Mouse (Mus musculus) heart, postnatal 0 days (tissue): Measurements from ENCODE around the gene Dguok. TPM values are rescaled to one million over a fixed set of nuclear protein-coding genes. Genes with fewer than 3 reads are reported as not detected.
A peak's percentile ranks its signal among the peaks of the same experiment; 100 is the strongest.

Source experiments
- ATAC-seq: fragments of 200-750 bp; cut with Nextera tagmentation; 2 replicates; pipeline ENCODE4 v1.8.0; 2017; ENCODE audit warnings: low read depth, moderate number of reproducible peaks, moderate library complexity; ENCODE audit not compliant: insufficient read depth
- DNase-seq: peaks from one replicate; pipeline ENCODE4 v3.0.0-alpha.2; 2016; ENCODE audit warnings: low spot score
- H3K27ac ChIP-seq: fragments of 300-500 bp; sonication (generic); 2 replicates; pipeline ENCODE4 v1.5.1; 2014; ENCODE audit warnings: low read depth, mild to moderate bottlenecking
- H3K27me3 ChIP-seq: fragments of 300-500 bp; sonication (generic); 2 replicates; pipeline ENCODE4 v1.6.1; 2014; ENCODE audit warnings: low read length, mixed read lengths; ENCODE audit not compliant: control insufficient read depth, insufficient read depth
- H3K36me3 ChIP-seq: fragments of 300-500 bp; sonication (generic); replicated peaks from 2 replicates; pipeline ENCODE4 v1.6.1; 2014; ENCODE audit warnings: low read length, mixed read lengths; ENCODE audit not compliant: control insufficient read depth, insufficient read depth
- H3K4me1 ChIP-seq: fragments of 300-500 bp; sonication (generic); 2 replicates; pipeline ENCODE4 v1.6.1; 2014; ENCODE audit warnings: antibody characterized with exemption; ENCODE audit not compliant: control insufficient read depth, insufficient read depth
- H3K4me2 ChIP-seq: fragments of 300-500 bp; sonication (generic); 2 replicates; pipeline ENCODE4 v1.6.1; 2014; ENCODE audit warnings: low read depth, mild to moderate bottlenecking, low read length, moderate library complexity
- H3K4me3 ChIP-seq: fragments of 300-500 bp; sonication (generic); 2 replicates; pipeline ENCODE4 v1.5.1; 2014; ENCODE audit warnings: low read depth, low read length
- H3K9ac ChIP-seq: fragments of 300-500 bp; sonication (generic); replicated peaks from 2 replicates; pipeline ENCODE4 v1.6.1; 2014; ENCODE audit warnings: low read depth, low read length, mixed read lengths
- H3K9me3 ChIP-seq: fragments of 300-500 bp; sonication (generic); replicated peaks from 2 replicates; pipeline ENCODE4 v1.6.1; 2016; ENCODE audit warnings: low read length; ENCODE audit not compliant: control insufficient read depth
- CTCF ChIP-seq: IDR thresholded peaks from 2 replicates; pipeline ENCODE4 v1.5.1; 2016; ENCODE audit warnings: antibody characterized with exemption, control low read depth, low read depth
- EP300 ChIP-seq: IDR thresholded peaks from 2 replicates; pipeline ENCODE4 v1.6.1; 2016; ENCODE audit warnings: antibody characterized with exemption, low read depth
- WGBS: fragments of 180-500 bp; shearing (Covaris S2); extraction: QIAGEN DNeasy Blood & Tissue Kit; methylation state at CpG from one replicate; pipeline ENCODE4 v1.1.7; 2014; 5-methylcytosine and 5-hydroxymethylcytosine counted together
- polyA plus RNA-seq: library from polyadenylated mRNA; unstranded; fragments of >200 nt; fragmentation: Nextera tagmentation; extraction: Ambion mirVana; gene quantifications from 2 replicates; pipeline ENCODE4 v1.2.1, GENCODE M21; 2015
- total RNA-seq: library from RNA; depleted of rRNA; stranded (reverse); fragments of >200 nt; gene quantifications from 2 replicates; pipeline ENCODE4 v1.2.3, GENCODE M21; 2014; ENCODE audit warnings: low replicate concordance

Gene Dguok
- total and polyA plus RNA-seq, 2 experiments from 2014 or later, result 25.2 to 51.7 TPM

GRCm38 (mm10) chr6:83507168-83507546 is 388 bp upstream of the Dguok start:
- WGBS, result 17% methylated on average over 6 of the region's 6 CpGs
- H3K9me3 ChIP-seq, result no peaks in the 10 kb centered on the region
- DNase-seq (no peak), ATAC-seq (no peak)
- H3K27ac ChIP-seq, result peak overlapping the region; percentile 100
- H3K4me3 ChIP-seq, result peak overlapping the region; percentile 76
- H3K36me3 ChIP-seq, result no peaks in the 10 kb centered on the region; the same call in 1 of the 2 replicates
- peak overlapping the region; percentile 77 for H3K9ac ChIP-seq
- peak overlapping the region; percentile 86 for H3K4me2 ChIP-seq
- no peak for TF ChIP-seq CTCF
- TF ChIP-seq EP300, result no peak
- H3K27me3 ChIP-seq, result no peaks in the 10 kb centered on the region
- H3K4me1 ChIP-seq, result peaks cover 12% of the 10 kb centered on the region; the same call in 1 of the 2 replicates

- no peak for TF ChIP-seq EP300
- TF ChIP-seq CTCF, result no peak
- Histone ChIP-seq H3K36me3 (no peaks in the 10 kb centered on the region; the same call in 1 of the 2 replicates), H3K9me3 (no peaks in the 10 kb centered on the region), H3K27me3 (no peaks in the 10 kb centered on the region), H3K4me1 (peaks cover 16% of the 10 kb centered on the region; the same call in 1 of the 2 replicates), H3K9ac (peak overlapping the region; percentile 77; the same call in 1 of the 2 replicates), H3K4me2 (peak overlapping the region; percentile 86), H3K4me3 (0 out of 2 replicates have a peak overlapping the region, but pooled peaks have one; percentile 76), H3K27ac (peak overlapping the region; percentile 100)
- ATAC-seq (no peak), DNase-seq (no peak)
- WGBS, result 72% methylated on average over 4 of the region's 4 CpGs
Observed at GRCm38 (mm10) chr6:83505554-83505953, 1.2 kb downstream of the Dguok start.

GRCm38 (mm10) chr6:83503361-83503760 is 3.4 kb downstream of the Dguok start:
- Histone ChIP-seq H3K4me2 (no peak overlapping the region), H3K9ac (no peak overlapping the region), H3K27me3 (no peaks in the 10 kb centered on the region), H3K4me3 (no peak overlapping the region), H3K4me1 (peaks cover 16% of the 10 kb centered on the region; the same call in 1 of the 2 replicates), H3K36me3 (no peaks in the 10 kb centered on the region; the same call in 1 of the 2 replicates), H3K27ac (no peak overlapping the region), H3K9me3 (no peaks in the 10 kb centered on the region)
- TF ChIP-seq EP300 (no peak), CTCF (no peak)
- DNase-seq (no peak), ATAC-seq (no peak)
- 69% methylated on average over 3 of the region's 3 CpGs for WGBS

- Histone ChIP-seq H3K27me3 (no peaks in the 10 kb centered on the region), H3K9me3 (no peaks in the 10 kb centered on the region), H3K36me3 (no peaks in the 10 kb centered on the region; the same call in 1 of the 2 replicates), H3K4me2 (no peak overlapping the region), H3K27ac (peak overlapping the region; percentile 6; the same call in 1 of the 2 replicates), H3K4me3 (no peak overlapping the region), H3K9ac (no peak overlapping the region), H3K4me1 (peaks cover 18% of the 10 kb centered on the region)
- TF ChIP-seq EP300 (no peak), CTCF (no peak)
- 66% methylated on average over 3 of the region's 3 CpGs for WGBS
- no peak for ATAC-seq
- DNase-seq, result no peak
Observed at GRCm38 (mm10) chr6:83502656-83503055, 4.1 kb downstream of the Dguok start.

- Histone ChIP-seq H3K4me1 (peaks cover 28% of the 10 kb centered on the region), H3K9me3 (no peaks in the 10 kb centered on the region), H3K4me3 (no peak overlapping the region), H3K36me3 (no peaks in the 10 kb centered on the region; the same call in 1 of the 2 replicates), H3K4me2 (no peak overlapping the region), H3K9ac (no peak overlapping the region), H3K27ac (peak overlapping the region; percentile 6; the same call in 1 of the 2 replicates), H3K27me3 (no peaks in the 10 kb centered on the region)
- WGBS, result 60% methylated on average over 9 of the region's 9 CpGs
- DNase-seq (no peak), ATAC-seq (no peak)
- no peak for TF ChIP-seq EP300
- TF ChIP-seq CTCF, result no peak
Observed at GRCm38 (mm10) chr6:83501524-83502310, 5.1 kb downstream of the Dguok start.
